In genomic region chr11:108156107-108156506, GRCm38 (mm10) we compare ENCODE assay signal across 24 mouse cellular contexts.
"Had no signal": no experiment of that assay in that cellular context is flagged by ENCODE, and none has a peak within 500 bp of the region (broad histone marks: within the 10 kb centered on the region; RNA-seq: fewer than 3 reads in every experiment).

No protein-coding gene starts in this region.

- H3K4me3 ChIP-seq: gastrocnemius, adult 2 months; heart, embryonic 10.5 days; heart, embryonic 12.5 days; hindbrain, embryonic 13.5 days; hindbrain, embryonic 15.5 days; kidney, embryonic 15.5 days; limb, embryonic 12.5 days had no signal

- DNase-seq: gastrocnemius, adult 2 months; gastrocnemius, postnatal 10 days; gastrocnemius, postnatal 25 days; heart, postnatal 10 days; heart, postnatal 36 days; kidney, adult 11 months; kidney, adult 2 months; kidney, adult 9 months; kidney, postnatal 14 days; kidney, postnatal 36 days; layer of hippocampus, adult 9-11 months; layer of hippocampus, postnatal 36 days; left cerebral cortex, postnatal 4 days; liver had no signal

- ATAC-seq: hindbrain, postnatal 0 days; intestine, embryonic 16.5 days had no signal

- H3K4me2 ChIP-seq: heart, embryonic 12.5 days; hindbrain, embryonic 13.5 days; hindbrain, embryonic 15.5 days; kidney, embryonic 15.5 days; limb, embryonic 12.5 days; liver, embryonic 11.5 days had no signal

- H3K36me3 ChIP-seq: hindbrain, embryonic 13.5 days; hindbrain, embryonic 15.5 days; kidney, embryonic 15.5 days; limb, embryonic 12.5 days had no signal

- H3K27me3 ChIP-seq: heart, embryonic 12.5 days; hindbrain, embryonic 13.5 days; hindbrain, embryonic 15.5 days; kidney, embryonic 15.5 days; limb, embryonic 12.5 days had no signal

- H3K27ac ChIP-seq: gastrocnemius, adult 2 months; heart, embryonic 10.5 days; hindbrain, embryonic 13.5 days; hindbrain, embryonic 15.5 days; hindbrain, postnatal 0 days; kidney, postnatal 0 days; limb, embryonic 12.5 days had no signal

- H3K9me3 ChIP-seq: heart, embryonic 10.5 days had no signal

- H3K9ac ChIP-seq: heart, embryonic 12.5 days; hindbrain, embryonic 13.5 days; hindbrain, embryonic 15.5 days; kidney, embryonic 15.5 days; limb, embryonic 12.5 days had no signal
